Mouse (Mus musculus) adrenal gland, postnatal 25 days (tissue): Measurements from ENCODE around the gene Fstl3. TPM values are rescaled to one million over a fixed set of nuclear protein-coding genes. Genes with fewer than 3 reads are reported as not detected.
A peak's percentile ranks its signal among the peaks of the same experiment; 100 is the strongest.

ENCODE experiments used
- DNase-seq: peaks from one replicate; pipeline ENCODE4 v3.0.0; 2021; ENCODE audit warnings: mixed read lengths
- total RNA-seq: library from RNA; stranded (reverse); gene quantifications from 2 replicates; pipeline ENCODE4 v1.2.3, GENCODE M21; 2021

The Fstl3 gene
- total RNA-seq, 1 experiment from 2014 or later, result 8.5 TPM

GRCm38 (mm10) chr10:79808728-79809127 is 31.7 kb downstream of the Fstl3 start:
- no peak for DNase-seq

DNA sequence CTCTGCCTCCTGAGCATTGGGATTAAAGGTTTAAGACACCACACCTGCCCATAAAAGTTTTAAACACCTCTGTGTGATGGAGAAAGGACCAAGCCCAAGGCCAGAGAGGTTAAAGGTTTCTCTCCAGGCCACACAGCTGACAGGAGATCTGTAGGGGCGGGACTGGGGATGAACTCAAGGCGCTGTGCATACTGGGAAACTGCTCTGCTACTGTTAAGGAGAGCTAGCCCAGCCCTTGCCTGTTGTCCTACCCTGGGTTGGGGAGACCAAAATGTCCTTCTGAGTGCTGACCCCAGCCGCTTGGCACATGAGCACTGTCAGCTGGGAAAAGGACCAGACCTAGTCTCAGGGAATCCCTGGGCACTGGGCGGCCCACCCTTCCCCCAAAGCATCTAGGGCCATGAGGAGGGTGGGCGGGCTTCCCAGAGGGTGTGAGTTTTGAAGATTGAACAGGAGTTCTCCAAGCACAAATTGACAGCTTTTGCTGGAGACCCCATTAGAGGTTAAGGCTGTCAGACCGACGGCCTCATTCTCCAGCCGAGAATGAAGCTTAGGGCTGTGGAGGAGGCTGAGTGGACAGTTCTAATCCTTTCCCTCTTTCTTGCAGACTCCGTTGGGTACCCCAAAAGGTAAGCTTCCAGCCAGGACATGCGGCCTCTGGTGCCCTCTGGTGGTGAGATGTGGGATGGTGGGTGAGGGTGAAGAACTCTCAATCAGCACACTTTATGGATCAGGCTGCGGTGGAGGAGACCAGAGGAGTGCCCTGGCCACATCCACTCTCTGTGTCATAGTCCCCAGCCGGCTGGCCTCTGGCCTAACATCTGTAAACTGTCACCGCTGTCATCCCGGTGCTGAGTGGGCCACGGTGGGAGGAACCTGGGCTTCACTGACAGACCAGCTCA is 34.9 kb downstream of the Fstl3 start:
- DNase-seq, result peak; percentile 92

DNA sequence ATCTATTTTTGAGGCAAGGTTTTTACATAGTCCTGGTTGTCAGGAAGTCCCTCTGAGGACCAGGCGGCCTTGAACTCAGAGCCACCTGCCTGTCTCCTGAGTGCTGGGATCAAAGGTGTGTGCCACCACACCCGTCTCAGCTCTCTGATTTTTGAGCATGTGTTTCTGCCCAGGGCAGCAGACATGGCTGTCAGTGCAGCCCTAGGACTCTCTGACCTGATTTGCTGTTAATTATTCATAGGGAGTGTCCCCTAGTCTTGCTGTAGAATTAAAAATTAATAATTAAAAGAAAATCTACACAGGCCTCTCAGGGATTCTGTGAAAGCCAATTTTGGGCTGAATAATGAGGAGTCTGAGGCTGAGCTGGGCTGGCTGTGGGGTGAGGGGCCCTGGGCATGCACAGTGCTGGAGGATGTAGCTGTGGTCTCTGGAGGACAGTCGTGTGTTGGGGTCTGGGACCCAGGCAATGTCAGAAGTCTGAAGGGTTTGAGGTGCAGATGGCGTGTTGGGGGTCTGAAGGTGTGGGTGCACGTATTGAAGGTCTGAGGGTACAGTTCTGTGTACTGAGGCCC is 37.3 kb downstream of the Fstl3 start:
- no peak for DNase-seq

DNA sequence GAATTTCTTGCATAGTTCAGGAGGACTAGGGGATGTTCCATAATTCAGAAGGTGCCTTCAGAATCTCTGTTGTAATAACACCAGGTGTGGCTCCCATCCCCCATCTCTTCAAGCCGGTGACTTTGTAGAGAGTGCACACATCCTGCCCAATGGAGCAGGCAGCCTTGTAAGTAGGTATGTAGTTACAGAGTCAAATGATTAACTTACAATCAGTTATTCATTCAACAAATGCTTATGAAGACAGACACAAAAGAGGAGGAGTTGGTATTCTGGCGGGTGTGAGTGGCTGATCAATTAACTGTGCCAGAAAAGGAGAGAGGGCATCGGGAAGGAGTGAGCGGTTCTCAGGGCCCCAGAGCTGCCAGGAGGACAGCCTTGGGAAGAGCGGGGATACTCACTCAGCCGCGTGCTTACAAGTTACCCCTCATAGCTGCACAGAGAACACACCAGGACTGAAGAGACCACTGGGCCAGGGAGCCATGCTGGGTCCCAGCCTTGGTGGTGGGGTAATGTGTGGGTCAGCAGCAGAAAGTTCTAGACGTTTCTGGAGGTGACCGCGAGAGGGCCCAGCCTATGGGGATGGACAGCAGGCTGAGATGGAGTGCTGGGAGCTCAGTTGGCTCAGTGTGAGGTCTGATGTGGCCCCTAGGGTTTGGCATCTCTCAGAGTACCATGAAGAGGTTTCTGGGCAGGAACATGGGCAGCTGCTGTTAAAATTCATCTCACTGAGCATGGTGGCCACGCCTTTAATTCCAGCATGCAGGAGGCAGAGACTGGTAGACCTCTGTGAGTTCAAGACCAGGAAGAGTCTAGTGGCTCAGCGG is 38.8 kb downstream of the Fstl3 start:
- DNase-seq, result no peak

GRCm38 (mm10) chr10:79817111-79817510 is 40.0 kb downstream of the Fstl3 start:
- no peak for DNase-seq

DNA sequence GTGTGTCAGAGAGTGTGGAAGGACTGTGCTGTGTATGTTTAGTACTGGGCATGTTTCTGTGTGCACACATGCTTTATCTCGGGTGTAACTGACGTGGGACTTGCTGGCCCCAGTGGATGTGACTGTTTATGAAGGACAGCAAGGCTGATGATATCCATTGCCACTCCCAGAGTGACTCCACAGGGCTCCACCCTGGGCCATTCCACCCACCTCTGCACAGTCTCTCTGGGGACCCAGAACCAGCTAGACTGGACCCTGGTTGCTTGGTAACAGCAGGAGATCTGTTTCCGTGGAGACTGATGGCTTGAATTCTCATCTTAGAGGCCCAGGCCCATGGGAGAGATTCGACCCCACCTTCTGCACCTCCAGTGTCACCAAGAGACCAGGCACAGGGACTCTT is 41.2 kb downstream of the Fstl3 start:
- no peak for DNase-seq

DNA sequence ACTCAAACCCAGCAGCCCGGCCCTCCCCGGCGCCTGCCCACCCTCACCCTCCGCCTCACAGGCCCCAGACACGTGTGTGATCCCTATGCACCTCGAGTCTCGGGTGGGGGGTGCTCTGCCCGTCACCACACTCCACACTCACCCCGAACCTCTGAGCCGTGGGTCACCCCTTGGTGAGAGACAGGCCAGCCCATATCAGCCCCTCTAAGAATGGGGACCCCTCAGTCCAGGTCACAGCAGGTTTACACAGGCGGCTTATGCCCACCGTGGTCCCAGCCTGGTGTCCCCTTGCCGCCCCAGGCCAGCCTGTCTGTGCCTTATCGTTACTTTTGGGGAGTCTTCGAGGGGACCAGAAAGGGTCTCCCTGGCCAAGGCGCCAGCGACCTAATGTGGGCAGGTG is 42.5 kb downstream of the Fstl3 start:
- DNase-seq, result no peak

- DNase-seq, result no peak
Measured at GRCm38 (mm10) chr10:79820277-79820676, 43.2 kb downstream of the Fstl3 start.

- no peak for DNase-seq
Measured at GRCm38 (mm10) chr10:79820782-79821181, 43.7 kb downstream of the Fstl3 start, which contains the start of gene Misp. TSS of gene Misp (plus strand) at chr10:79820989.

DNA sequence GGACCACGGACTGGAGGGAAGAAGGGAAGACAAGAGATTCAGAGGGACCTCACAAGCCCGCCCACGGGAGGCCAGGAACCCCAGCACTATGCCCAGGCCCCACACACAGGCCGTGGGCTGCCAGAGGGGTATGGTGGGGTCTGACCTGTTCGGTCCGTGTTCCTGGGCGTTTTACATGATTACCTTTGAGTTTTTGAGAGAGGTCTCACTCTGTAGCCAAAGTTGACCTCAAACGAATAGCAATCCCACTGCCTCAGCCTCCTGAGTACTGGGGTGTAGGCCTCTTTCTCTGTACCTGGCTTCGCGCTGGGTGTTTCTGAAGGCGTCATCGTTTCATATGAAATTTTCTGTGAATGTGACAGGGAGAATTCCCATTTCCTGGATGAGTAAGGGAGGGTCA is 44.7 kb downstream of the Fstl3 start:
- no peak for DNase-seq

- no peak for DNase-seq
Measured at GRCm38 (mm10) chr10:79822372-79822771, 45.3 kb downstream of the Fstl3 start.

DNA sequence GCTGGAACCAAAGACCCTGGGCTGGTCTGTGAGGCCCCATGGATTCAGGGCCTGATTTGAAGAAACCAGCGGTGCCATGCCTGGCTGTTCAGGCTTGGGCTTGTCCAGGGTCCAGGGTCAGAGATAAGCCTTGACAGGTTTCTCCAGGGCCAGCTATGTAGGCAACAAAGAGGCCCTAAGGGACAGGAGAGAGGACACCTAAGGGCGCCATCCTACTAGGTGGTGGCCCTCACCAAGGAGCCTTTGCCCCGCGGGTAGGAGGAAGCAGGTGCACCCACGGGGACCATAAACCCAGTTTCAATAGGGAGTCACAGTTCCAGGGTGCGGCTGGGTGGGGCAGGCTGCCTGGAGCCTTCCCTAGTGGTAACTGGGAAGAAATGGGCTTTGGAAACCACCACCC is 45.9 kb downstream of the Fstl3 start:
- DNase-seq, result no peak

GRCm38 (mm10) chr10:79824413-79824812 is 47.3 kb downstream of the Fstl3 start:
- DNase-seq, result no peak

DNA sequence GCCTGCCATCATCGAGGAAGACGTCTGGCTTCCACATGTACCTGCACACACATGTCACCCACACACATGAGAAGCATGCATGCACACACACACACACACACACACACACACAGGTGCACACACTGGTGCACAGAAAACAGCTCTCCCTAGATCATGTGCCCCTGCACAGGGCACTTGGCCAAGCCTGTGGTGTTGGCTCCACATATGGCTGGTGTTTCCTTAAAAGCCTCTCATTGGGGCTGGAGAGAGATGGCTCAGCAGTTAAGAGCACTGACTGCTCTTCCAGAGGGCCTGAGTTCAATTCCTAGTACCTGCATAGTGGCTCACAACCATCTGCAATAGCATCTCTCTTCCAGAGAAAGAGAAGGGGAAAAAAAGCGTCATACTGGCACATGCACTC is 54.5 kb downstream of the Fstl3 start:
- DNase-seq, result no peak

Other genes starting within 250 kb of the Fstl3 start
- 28.3 and 32.1 TPM in 2 replicates for gene Plpp2, start 243.5 kb upstream of the Fstl3 start, total RNA-seq
- 33.6 and 46.1 TPM in 2 replicates for gene Mier2, start 222.1 kb upstream of the Fstl3 start, total RNA-seq
- gene Theg, start 189.9 kb upstream of the Fstl3 start, total RNA-seq, result not detected in 2 replicates
- gene C2cd4c, start 163.2 kb upstream of the Fstl3 start, total RNA-seq, result 0.09 TPM in 1 of 2 replicates, not detected in the other
- gene Shc2, start 139.4 kb upstream of the Fstl3 start, total RNA-seq, result 3.5 and 4.4 TPM in 2 replicates
- gene Odf3l2, start 131.5 kb upstream of the Fstl3 start, total RNA-seq, result not detected in 2 replicates
- not detected in 2 replicates for gene Madcam1, start 112.7 kb upstream of the Fstl3 start, total RNA-seq
- 35.0 and 36.5 TPM in 2 replicates for gene Tpgs1, start 107.9 kb upstream of the Fstl3 start, total RNA-seq
- gene Cdc34, start 95.1 kb upstream of the Fstl3 start, total RNA-seq, result 78.6 and 89.8 TPM in 2 replicates
- 1.2 and 1.6 TPM in 2 replicates for gene Gzmm, start 88.3 kb upstream of the Fstl3 start, total RNA-seq
- gene Bsg, start 72.8 kb upstream of the Fstl3 start, total RNA-seq, result 522 and 531 TPM in 2 replicates
- gene Hcn2, start 60.6 kb upstream of the Fstl3 start, total RNA-seq, result 5.4 and 7.7 TPM in 2 replicates
- 70.4 and 74.1 TPM in 2 replicates for gene Polrmt, start 30.7 kb upstream of the Fstl3 start, total RNA-seq
- gene Fgf22, start 22.2 kb upstream of the Fstl3 start, total RNA-seq, result not detected in 2 replicates
- 59.5 and 63.8 TPM in 2 replicates for gene Rnf126, start 10.3 kb upstream of the Fstl3 start, total RNA-seq
- gene Prss57, start 13.7 kb downstream of the Fstl3 start, total RNA-seq, result not detected in 2 replicates
- 57.1 and 99.3 TPM in 2 replicates for gene Palm, start 16.3 kb downstream of the Fstl3 start, total RNA-seq
- 0.64 and 1.00 TPM in 2 replicates for gene Misp, start 43.7 kb downstream of the Fstl3 start, total RNA-seq
- gene Ptbp1, start 77.2 kb downstream of the Fstl3 start, total RNA-seq, result 224 and 249 TPM in 2 replicates
- not detected in 2 replicates for gene Prtn3, start 97.2 kb downstream of the Fstl3 start, total RNA-seq
- gene Plppr3, start 97.4 kb downstream of the Fstl3 start, total RNA-seq, result 0.49 and 1.2 TPM in 2 replicates
- gene Elane, start 109.0 kb downstream of the Fstl3 start, total RNA-seq, result not detected in 2 replicates
- gene Cfd, start 113.6 kb downstream of the Fstl3 start, total RNA-seq, result 420 and 469 TPM in 2 replicates
- gene Med16, start 131.7 kb downstream of the Fstl3 start, total RNA-seq, result 36.0 and 49.2 TPM in 2 replicates
- not detected in 2 replicates for gene Gm26602, start 133.6 kb downstream of the Fstl3 start, total RNA-seq
- gene Kiss1r, start 139.7 kb downstream of the Fstl3 start, total RNA-seq, result 1.1 and 2.3 TPM in 2 replicates
- gene R3hdm4, start 143.9 kb downstream of the Fstl3 start, total RNA-seq, result 85.5 and 98.9 TPM in 2 replicates
- gene Arid3a, start 149.8 kb downstream of the Fstl3 start, total RNA-seq, result 5.2 and 5.8 TPM in 2 replicates
- 32.4 and 35.5 TPM in 2 replicates for gene Wdr18, start 182.9 kb downstream of the Fstl3 start, total RNA-seq
- gene Grin3b, start 193.4 kb downstream of the Fstl3 start, total RNA-seq, result 0.12 TPM in 1 of 2 replicates, not detected in the other
- gene Tmem259, start 207.1 kb downstream of the Fstl3 start, total RNA-seq, result 159 and 161 TPM in 2 replicates
- 28.3 and 29.8 TPM in 2 replicates for gene Cnn2, start 211.3 kb downstream of the Fstl3 start, total RNA-seq
- 24.2 and 29.1 TPM in 2 replicates for gene Abca7, start 219.2 kb downstream of the Fstl3 start, total RNA-seq
- 3.7 and 4.3 TPM in 2 replicates for gene Arhgap45, start 239.4 kb downstream of the Fstl3 start, total RNA-seq